Mouse (Mus musculus) neural tube, embryonic 15.5 days (tissue): ENCODE measurements at regions not wholly inside any gene's neighbourhood (a gene's known extent, or its start where the extent isn't known, plus 50 kb on each side); places are given as distances from the start of the nearest gene placed in this dataset.

Experiments
- ATAC-seq: fragments of 200-750 bp; cut with Nextera tagmentation; 2 replicates; pipeline ENCODE4 v1.8.0; 2017; ENCODE audit warnings: mild to moderate bottlenecking, moderate TSS enrichment, moderate library complexity; ENCODE audit not compliant: low FRiP score
- H3K27ac ChIP-seq: fragments of 300-500 bp; sonication (generic); replicated peaks from 2 replicates; pipeline ENCODE4 v1.5.1; 2015; ENCODE audit warnings: mild to moderate bottlenecking, inconsistent platforms
- H3K27me3 ChIP-seq: fragments of 300-500 bp; sonication (generic); replicated peaks from 2 replicates; pipeline ENCODE4 v1.6.1; 2015; ENCODE audit warnings: inconsistent platforms
- H3K36me3 ChIP-seq: fragments of 300-500 bp; sonication (generic); 2 replicates; pipeline ENCODE4 v1.6.1; 2015; ENCODE audit warnings: inconsistent platforms
- H3K4me1 ChIP-seq: fragments of 300-500 bp; sonication (generic); 2 replicates; pipeline ENCODE4 v1.6.1; 2015; ENCODE audit warnings: inconsistent platforms
- H3K4me2 ChIP-seq: fragments of 300-500 bp; sonication (generic); 2 replicates; pipeline ENCODE4 v1.6.1; 2015; ENCODE audit warnings: inconsistent platforms, mild to moderate bottlenecking, moderate library complexity
- H3K4me3 ChIP-seq: fragments of 300-500 bp; sonication (generic); replicated peaks from 2 replicates; pipeline ENCODE4 v1.5.1; 2015; ENCODE audit warnings: mild to moderate bottlenecking, inconsistent platforms
- H3K9ac ChIP-seq: fragments of 300-500 bp; sonication (generic); replicated peaks from 2 replicates; pipeline ENCODE4 v1.6.1; 2015; ENCODE audit warnings: mild to moderate bottlenecking, inconsistent platforms
- H3K9me3 ChIP-seq: fragments of 300-500 bp; sonication (generic); replicated peaks from 2 replicates; pipeline ENCODE4 v1.6.1; 2016; ENCODE audit warnings: inconsistent platforms
- WGBS: fragments of 180-500 bp; shearing (Covaris S2); methylation state at CpG from one replicate; pipeline ENCODE4 v1.1.7; 2015; ENCODE audit warnings: mixed read lengths; 5-methylcytosine and 5-hydroxymethylcytosine counted together

DNA sequence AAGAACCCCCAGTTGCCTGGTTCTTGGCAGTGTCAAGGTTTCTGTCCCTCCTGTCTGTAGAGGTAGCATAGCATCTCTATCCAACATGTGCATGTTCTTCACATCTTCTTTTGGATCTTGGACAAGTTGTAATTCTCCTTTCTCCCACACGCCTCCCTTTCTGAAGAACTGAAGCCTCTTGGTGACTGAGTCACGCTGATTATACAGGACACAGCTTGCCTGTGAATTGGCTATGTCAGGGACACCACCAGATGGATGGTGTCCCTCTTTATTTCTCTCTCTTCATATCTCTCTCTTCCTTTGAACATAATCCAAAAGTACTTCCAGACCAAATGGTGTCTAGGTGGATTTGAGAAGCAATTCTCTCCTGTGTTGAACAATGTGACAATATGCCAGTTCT is 105.9 kb upstream of the Arhgap24 start:
- H3K36me3 ChIP-seq, result no peaks in the 10 kb centered on the region
- 90% methylated on average over 2 of the region's 2 CpGs for WGBS
- no peaks in the 10 kb centered on the region for H3K9me3 ChIP-seq

DNA sequence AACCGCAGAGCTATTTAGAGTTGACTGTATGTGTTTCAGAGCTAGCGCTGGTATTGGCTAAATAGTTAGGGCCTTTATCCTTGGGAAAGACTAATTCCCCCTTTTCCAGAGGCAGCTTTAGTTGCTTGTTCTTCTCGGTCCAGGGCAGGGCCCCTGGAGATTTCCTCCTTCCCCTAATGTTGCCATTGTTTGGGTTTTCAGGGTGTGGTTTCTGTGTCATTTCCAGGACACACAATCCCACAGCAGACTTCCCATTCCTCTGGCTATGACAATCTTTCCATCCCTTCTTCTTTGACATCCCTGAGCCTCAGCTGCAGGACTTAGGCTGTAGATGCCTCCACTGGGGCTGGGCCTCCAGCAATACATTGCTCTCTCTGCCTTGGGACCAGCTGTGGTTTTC is 87.2 kb upstream of the Arhgap24 start:
- no peak for ATAC-seq
- H3K27me3 ChIP-seq, result no peaks in the 10 kb centered on the region
- no peaks in the 10 kb centered on the region for H3K4me1 ChIP-seq
- H3K9ac ChIP-seq, result no peak overlapping the region
- no peak overlapping the region for H3K4me2 ChIP-seq
- no peaks in the 10 kb centered on the region for H3K36me3 ChIP-seq
- H3K27ac ChIP-seq, result no peak overlapping the region
- WGBS, result 82% methylated on average over 3 of the region's 3 CpGs
- no peak overlapping the region for H3K4me3 ChIP-seq
- no peaks in the 10 kb centered on the region for H3K9me3 ChIP-seq

More for the DNA sequence above, 105.9 kb upstream of the Arhgap24 start:
- H3K4me2 ChIP-seq, result no peak overlapping the region
- no peak overlapping the region for H3K9ac ChIP-seq
- no peak overlapping the region for H3K4me3 ChIP-seq
- ATAC-seq, result no peak
- no peaks in the 10 kb centered on the region for H3K4me1 ChIP-seq
- no peaks in the 10 kb centered on the region; the same call in 1 of the 2 replicates for H3K27me3 ChIP-seq
- no peak overlapping the region for H3K27ac ChIP-seq

DNA sequence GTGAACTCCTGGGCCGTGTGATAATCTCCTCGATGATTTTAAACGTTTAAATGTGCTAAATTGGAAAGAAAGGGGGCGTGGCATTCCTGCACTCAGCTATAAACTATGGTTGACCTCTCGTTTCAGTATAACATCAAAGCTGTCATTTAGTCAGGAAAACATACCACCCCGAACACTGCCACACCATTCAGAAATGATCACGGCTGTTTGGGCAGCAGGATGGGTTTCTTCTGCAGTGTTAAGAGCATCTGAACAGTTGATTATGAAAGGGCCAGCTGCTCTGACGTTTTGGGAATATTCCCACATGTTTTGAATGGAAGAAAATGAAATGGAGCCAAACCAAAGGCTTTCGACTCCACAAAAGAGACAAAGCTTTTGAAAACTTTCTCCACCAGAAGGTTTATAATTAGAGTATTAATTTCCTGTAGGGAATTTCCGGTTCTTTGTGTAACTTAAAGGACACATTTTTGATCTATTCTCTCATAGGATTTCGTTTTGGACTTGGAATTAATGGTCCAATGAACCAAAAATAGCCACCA is 85.5 kb upstream of the Arhgap24 start:
- WGBS, result 69% methylated on average over 11 of the region's 11 CpGs

DNA sequence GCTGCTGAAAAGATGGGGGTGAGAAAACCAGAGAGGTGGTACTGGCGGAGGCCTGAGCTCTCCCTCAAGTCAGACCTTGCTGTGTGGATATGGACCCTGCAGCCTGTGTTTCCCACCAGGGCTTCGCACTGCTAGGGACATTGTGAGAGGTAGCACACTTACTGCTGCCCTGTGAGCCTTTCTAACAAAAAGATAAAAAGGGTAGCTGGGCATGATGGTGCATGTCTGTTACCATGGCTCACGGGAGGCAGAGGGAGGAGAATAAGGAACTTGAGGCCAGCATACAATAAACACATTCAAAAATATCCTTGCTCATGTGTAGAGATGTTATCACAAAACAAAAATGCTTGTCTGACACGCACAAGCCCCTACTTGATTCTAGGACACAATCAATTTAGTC is 82.2 kb upstream of the Arhgap24 start:
- H3K27me3 ChIP-seq, result no peaks in the 10 kb centered on the region
- H3K4me1 ChIP-seq, result no peaks in the 10 kb centered on the region
- ATAC-seq, result no peak
- no peak overlapping the region for H3K27ac ChIP-seq
- H3K36me3 ChIP-seq, result no peaks in the 10 kb centered on the region
- H3K9ac ChIP-seq, result no peak overlapping the region
- H3K9me3 ChIP-seq, result no peaks in the 10 kb centered on the region
- no peak overlapping the region for H3K4me3 ChIP-seq
- no peak overlapping the region for H3K4me2 ChIP-seq
- 81% methylated on average over 4 of the region's 4 CpGs for WGBS

More for the DNA sequence above, 85.5 kb upstream of the Arhgap24 start:
- H3K9ac ChIP-seq, result no peak overlapping the region
- no peak for ATAC-seq
- no peak overlapping the region for H3K4me2 ChIP-seq
- no peaks in the 10 kb centered on the region for H3K27me3 ChIP-seq
- no peaks in the 10 kb centered on the region for H3K4me1 ChIP-seq
- H3K36me3 ChIP-seq, result no peaks in the 10 kb centered on the region
- H3K9me3 ChIP-seq, result no peaks in the 10 kb centered on the region
- no peak overlapping the region for H3K4me3 ChIP-seq
- H3K27ac ChIP-seq, result no peak overlapping the region

DNA sequence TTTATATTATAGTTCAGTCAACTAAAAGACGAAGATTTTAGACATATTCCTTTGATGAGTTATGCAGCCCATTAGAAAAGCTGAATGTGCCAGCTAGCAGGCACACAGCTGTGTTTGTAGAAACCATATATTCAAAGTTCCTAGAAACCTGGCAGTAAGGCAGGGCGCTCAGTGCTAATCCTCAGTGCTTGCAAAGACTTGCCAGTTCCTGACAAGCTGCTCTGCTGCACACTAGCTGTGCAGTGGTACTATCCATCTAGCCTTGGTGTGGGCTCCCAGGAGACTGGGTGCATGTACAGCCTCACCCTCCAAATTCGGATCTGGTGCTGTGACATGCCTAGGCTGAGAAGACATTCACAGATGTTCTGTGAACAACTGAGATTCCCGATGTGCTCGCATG is 63.5 kb upstream of the Arhgap24 start:
- WGBS, result 77% methylated on average over 5 of the region's 5 CpGs
- Histone ChIP-seq H3K9ac (no peak overlapping the region), H3K4me3 (no peak overlapping the region), H3K27ac (no peak overlapping the region; the same call in 1 of the 2 replicates), H3K4me1 (no peaks in the 10 kb centered on the region), H3K4me2 (no peak overlapping the region), H3K27me3 (no peaks in the 10 kb centered on the region), H3K36me3 (no peaks in the 10 kb centered on the region), H3K9me3 (no peaks in the 10 kb centered on the region)
- no peak for ATAC-seq

DNA sequence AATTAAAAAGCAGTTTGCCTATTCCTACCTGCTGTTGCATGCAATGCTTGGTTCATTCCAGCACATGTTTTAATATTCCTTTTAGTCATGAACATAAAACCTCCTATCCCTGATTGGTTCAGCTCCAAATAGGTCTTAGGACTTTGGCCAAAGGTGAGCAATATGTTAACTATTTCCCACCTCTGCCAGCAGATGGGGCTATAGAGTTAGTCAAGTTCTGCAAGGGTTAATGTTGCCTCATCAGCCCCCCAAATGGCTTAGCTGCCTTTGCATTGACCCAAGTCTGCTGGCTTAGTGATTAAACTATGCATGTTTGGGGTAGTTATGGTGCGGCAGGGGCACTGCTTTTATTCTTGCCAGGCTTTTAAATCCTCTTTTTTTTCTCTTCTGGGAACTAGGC is 62.1 kb upstream of the Arhgap24 start:
- Histone ChIP-seq H3K9ac (no peak overlapping the region), H3K36me3 (no peaks in the 10 kb centered on the region), H3K4me1 (no peaks in the 10 kb centered on the region), H3K4me3 (no peak overlapping the region), H3K9me3 (no peaks in the 10 kb centered on the region), H3K27me3 (no peaks in the 10 kb centered on the region), H3K27ac (no peak overlapping the region), H3K4me2 (no peak overlapping the region)
- WGBS, result 41% methylated on average over 1 of the region's 1 CpGs
- ATAC-seq, result no peak

DNA sequence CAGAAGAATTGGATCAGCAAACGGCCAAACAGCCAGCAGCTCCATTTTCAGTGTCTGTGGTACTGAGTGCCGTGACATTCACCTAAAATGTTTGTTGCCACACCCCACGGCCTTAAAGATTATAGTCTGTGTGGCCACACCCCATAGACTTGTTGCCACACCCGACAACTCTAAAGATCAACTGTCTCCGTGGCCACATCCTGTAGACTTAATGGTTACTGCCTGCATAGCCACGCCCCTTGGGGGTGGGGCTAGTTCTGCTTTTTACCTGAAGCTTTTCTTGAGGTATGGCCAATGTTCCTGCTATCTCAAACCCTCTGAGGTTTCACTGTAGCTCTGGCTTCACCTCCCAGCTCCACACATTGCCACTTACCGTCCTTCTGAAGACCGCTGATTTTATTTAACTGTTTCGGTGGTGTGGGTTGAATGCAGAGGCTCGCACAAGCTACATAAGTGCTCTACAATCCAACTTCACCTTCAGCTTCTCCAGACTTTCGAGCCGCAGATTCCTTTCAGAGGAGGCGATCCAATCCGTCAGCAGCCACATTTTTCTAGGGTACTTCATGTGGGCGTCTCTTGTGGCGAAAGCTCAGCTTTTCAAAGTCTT is 56.5 kb upstream of the Arhgap24 start:
- ATAC-seq, result no peak
- H3K36me3 ChIP-seq, result no peaks in the 10 kb centered on the region
- no peaks in the 10 kb centered on the region for H3K4me1 ChIP-seq
- no peaks in the 10 kb centered on the region for H3K27me3 ChIP-seq
- no peaks in the 10 kb centered on the region for H3K9me3 ChIP-seq
- WGBS, result 89% methylated on average over 16 of the region's 16 CpGs
- H3K4me3 ChIP-seq, result no peak overlapping the region
- no peak overlapping the region for H3K4me2 ChIP-seq
- H3K27ac ChIP-seq, result no peak overlapping the region
- H3K9ac ChIP-seq, result no peak overlapping the region

DNA sequence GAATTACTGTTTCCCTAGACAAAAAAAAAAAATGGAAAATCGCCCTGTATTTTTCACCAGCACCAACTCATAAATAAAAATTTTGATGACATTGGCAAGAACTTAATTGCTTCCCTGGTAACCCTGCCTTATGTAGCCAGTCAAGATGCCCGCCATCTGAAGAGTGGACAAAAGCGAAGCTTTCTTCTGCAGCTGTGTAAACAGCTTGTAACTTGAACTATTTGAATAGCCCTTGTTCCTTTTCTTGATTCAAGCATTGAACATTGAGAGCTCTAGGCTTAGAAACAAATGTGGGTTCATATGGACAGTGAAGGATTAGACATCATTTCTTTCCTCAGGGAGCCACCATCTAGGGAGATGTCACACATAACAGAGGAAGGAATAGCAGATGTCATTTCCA is 52.9 kb upstream of the Arhgap24 start:
- no peak overlapping the region for H3K4me2 ChIP-seq
- H3K36me3 ChIP-seq, result no peaks in the 10 kb centered on the region
- H3K4me3 ChIP-seq, result no peak overlapping the region
- no peak overlapping the region for H3K27ac ChIP-seq
- 78% methylated on average over 3 of the region's 3 CpGs for WGBS
- no peaks in the 10 kb centered on the region for H3K4me1 ChIP-seq
- H3K27me3 ChIP-seq, result no peaks in the 10 kb centered on the region
- no peaks in the 10 kb centered on the region for H3K9me3 ChIP-seq
- H3K9ac ChIP-seq, result no peak overlapping the region
- ATAC-seq, result no peak
